Mouse (Mus musculus) intestine, embryonic 16.5 days (tissue): ENCODE measurements around the gene Utp4. TPM values are rescaled to one million over a fixed set of nuclear protein-coding genes. Genes with fewer than 3 reads are reported as not detected.

Experiments used
- ATAC-seq: fragments of 200-750 bp; cut with Nextera tagmentation; 2 replicates; pipeline ENCODE4 v1.8.0; 2017; ENCODE audit warnings: moderate TSS enrichment, moderate library complexity
- H3K27ac ChIP-seq: fragments of 300-500 bp; sonication (generic); 2 replicates; pipeline ENCODE4 v1.5.1; 2014; ENCODE audit warnings: mild to moderate bottlenecking, low read length
- H3K27me3 ChIP-seq: fragments of 300-500 bp; sonication (generic); replicated peaks from 2 replicates; pipeline ENCODE4 v1.6.1; 2014; ENCODE audit warnings: low read length, control low read depth, mixed read lengths; ENCODE audit not compliant: control insufficient read depth, insufficient read depth
- H3K36me3 ChIP-seq: fragments of 300-500 bp; sonication (generic); 2 replicates; pipeline ENCODE4 v1.6.1; 2014; ENCODE audit warnings: low read length, control low read depth; ENCODE audit not compliant: control insufficient read depth, insufficient read depth
- H3K4me1 ChIP-seq: fragments of 300-500 bp; sonication (generic); 2 replicates; pipeline ENCODE4 v1.6.1; 2014; ENCODE audit warnings: low read length, control low read depth, mixed read lengths; ENCODE audit not compliant: control insufficient read depth, insufficient read depth
- H3K4me2 ChIP-seq: fragments of 300-500 bp; sonication (generic); 2 replicates; pipeline ENCODE4 v1.6.1; 2014; ENCODE audit warnings: low read depth, low read length, control low read depth
- H3K4me3 ChIP-seq: fragments of 300-500 bp; sonication (generic); 2 replicates; pipeline ENCODE4 v1.5.1; 2014; ENCODE audit warnings: mild to moderate bottlenecking, low read length
- H3K9ac ChIP-seq: fragments of 300-500 bp; sonication (generic); 2 replicates; pipeline ENCODE4 v1.6.1; 2014; ENCODE audit warnings: low read depth, low read length
- H3K9me3 ChIP-seq: fragments of 300-500 bp; sonication (generic); 2 replicates; pipeline ENCODE4 v1.6.1; 2016; ENCODE audit warnings: low read length, control low read depth; ENCODE audit not compliant: control insufficient read depth
- WGBS: fragments of 180-500 bp; shearing (Covaris S2); extraction: QIAGEN DNeasy Blood & Tissue Kit; methylation state at CpG from one replicate; pipeline ENCODE4 v1.1.7; 2014; 5-methylcytosine and 5-hydroxymethylcytosine counted together
- polyA plus RNA-seq: library from polyadenylated mRNA; unstranded; fragments of >200 nt; fragmentation: Nextera tagmentation; extraction: Ambion mirVana; gene quantifications from 2 replicates; pipeline ENCODE4 v1.2.1, GENCODE M21; 2015

The Utp4 gene
- polyA plus RNA-seq, 1 experiment from 2014 or later = 66.6 TPM

DNA sequence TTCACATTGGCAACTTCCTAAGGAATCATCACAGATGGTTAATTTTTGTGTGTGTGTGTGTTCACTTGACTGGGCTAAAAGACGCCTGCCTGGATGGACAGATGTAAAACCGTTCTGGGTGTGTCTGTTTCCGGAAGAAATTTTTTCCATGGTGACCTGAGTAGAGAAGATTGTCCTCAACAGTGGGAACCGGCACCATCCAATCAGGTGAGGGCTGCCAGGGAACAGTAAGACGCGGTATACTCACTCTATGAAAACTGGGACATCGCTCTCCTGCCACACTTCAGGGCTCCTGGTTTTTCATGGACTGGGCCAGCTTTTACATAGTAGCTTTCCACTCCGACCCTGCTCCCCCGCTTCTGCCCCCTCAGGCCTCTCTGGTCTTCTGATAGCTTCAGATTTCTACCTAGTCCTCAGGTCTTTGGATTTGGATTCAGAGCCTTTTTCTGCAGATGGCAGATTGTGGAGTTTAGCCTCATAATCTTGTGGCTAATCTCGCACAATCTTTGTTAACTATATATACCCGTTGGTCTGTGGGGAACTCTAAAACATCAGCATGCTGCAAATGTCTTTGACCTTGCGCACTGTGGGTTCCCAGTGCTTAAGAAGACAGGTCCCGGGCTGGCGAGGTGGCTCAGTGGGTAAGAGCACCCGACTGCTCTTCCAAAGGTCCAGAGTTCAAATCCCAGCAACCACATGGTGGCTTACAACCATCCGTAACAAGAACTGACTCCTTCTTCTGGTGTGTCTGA, 41.0 kb downstream of the Utp4 start:
- H3K4me1 ChIP-seq = peaks cover 21% of the 10 kb centered on the region
- no peak overlapping the region for H3K4me3 ChIP-seq
- H3K27me3 ChIP-seq = no peaks in the 10 kb centered on the region
- H3K9me3 ChIP-seq = no peaks in the 10 kb centered on the region
- H3K4me2 ChIP-seq = no peak overlapping the region
- ATAC-seq = no peak
- H3K9ac ChIP-seq = no peak overlapping the region
- H3K27ac ChIP-seq = no peak overlapping the region
- no peaks in the 10 kb centered on the region for H3K36me3 ChIP-seq
- WGBS = 83% methylated on average over 16 of the region's 16 CpGs

DNA sequence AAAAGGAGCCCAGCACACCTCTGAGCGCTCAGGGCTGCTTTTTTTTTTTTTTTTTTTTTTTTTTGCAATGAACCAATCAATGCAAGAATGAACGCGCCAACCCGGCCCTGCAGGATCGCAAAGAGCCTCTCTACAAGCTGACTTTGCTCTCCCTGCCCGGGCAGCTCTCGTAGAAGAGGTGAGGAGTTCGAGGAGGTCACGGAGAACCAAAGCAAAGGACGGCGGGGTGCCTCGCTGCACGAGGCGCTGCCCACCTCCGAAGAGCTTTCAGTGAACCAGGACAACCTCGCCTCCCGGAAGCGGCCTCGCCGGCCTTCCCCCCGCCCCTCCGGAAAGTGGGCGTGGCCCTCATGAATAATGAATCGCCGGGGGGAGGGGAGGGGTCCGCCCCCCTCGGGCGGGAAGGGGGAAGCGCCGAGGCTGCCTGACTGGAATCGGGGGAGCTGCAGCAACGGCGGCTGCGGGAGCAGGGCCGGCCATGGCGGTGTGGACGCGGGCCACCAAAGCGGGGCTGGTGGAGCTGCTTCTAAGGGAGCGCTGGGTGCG, 42.0 kb downstream of the Utp4 start, which contains the start of gene Sntb2:
TSS of gene Sntb2 (plus strand) at position 427 of the 546 bp plus-strand sequence.
- no peaks in the 10 kb centered on the region for H3K27me3 ChIP-seq
- H3K4me2 ChIP-seq = peak within 1 kb of the TSS; percentile 90
- H3K4me3 ChIP-seq = peak within 1 kb of the TSS; percentile 95
- peaks cover 21% of the 10 kb centered on the region for H3K4me1 ChIP-seq
- peak within 1 kb of the TSS; percentile 90 for H3K27ac ChIP-seq
- 1% methylated on average over 38 of the region's 41 CpGs for WGBS
- no peaks in the 10 kb centered on the region for H3K9me3 ChIP-seq
- peak; percentile 89 for ATAC-seq
- peak within 1 kb of the TSS; percentile 94 for H3K9ac ChIP-seq
- no peaks in the 10 kb centered on the region for H3K36me3 ChIP-seq

DNA sequence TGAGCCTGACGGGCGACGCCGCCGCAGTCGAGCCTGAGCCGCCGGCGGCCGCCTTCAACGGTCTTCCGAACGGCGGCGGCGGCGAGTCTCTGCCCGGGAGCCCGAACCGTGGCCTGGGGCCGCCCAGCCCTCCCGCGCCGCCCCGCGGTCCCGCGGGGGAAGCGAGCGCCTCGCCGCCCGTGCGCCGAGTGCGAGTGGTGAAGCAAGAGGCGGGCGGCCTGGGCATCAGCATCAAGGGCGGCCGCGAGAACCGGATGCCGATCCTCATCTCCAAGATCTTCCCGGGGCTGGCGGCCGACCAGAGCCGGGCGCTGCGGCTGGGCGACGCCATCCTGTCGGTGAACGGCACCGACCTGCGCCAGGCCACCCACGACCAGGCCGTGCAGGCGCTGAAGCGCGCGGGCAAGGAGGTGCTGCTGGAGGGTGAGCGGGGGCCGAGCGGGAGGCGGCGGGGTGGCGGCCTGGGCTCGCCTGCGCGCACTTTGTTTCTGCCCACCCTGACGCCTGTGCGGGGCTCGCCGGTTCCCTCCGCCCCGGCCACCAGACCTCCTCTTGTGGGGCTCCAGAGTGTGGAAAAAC, 42.6 kb downstream of the Utp4 start:
- Histone ChIP-seq H3K9ac (peak overlapping the region; percentile 94), H3K4me1 (peaks cover 21% of the 10 kb centered on the region), H3K36me3 (no peaks in the 10 kb centered on the region), H3K9me3 (no peaks in the 10 kb centered on the region), H3K4me2 (peak overlapping the region; percentile 90), H3K27me3 (no peaks in the 10 kb centered on the region), H3K27ac (peak overlapping the region; percentile 90), H3K4me3 (peak overlapping the region; percentile 95)
- WGBS = 0% methylated on average over 76 of the region's 76 CpGs
- peak; percentile 66 for ATAC-seq

DNA sequence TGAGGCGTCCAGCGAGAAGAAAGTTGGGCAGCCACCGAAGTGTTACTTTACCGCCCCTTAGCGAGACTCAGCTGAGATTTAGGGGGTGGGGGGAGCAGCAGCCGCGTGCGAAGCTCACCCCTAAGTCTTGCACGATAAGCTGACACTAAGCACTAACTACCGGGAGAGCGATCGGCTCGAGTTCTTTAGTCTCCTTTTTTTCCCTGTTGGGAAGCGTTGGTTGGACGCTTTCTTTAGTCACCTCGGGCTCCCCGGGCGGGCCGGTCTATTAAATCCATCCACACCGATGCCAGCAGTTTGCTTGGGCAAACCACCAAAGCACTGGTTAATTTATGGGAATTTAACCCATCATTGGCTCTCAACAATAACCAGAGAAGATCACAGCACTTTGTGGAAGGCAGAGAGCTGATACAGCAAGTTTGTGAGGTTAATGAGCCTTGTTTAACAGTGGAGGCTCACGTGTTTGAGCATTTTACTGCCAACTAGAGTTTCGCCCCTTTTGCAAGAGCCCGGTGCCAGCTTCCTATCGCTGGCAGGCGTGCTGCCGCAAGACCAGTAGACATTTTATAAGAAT, 43.1 kb downstream of the Utp4 start:
- no peaks in the 10 kb centered on the region for H3K27me3 ChIP-seq
- H3K4me3 ChIP-seq = peak overlapping the region; percentile 95
- H3K27ac ChIP-seq = peak overlapping the region; percentile 90
- H3K4me2 ChIP-seq = peak overlapping the region; percentile 90
- ATAC-seq = no peak
- under 1% methylated on average over 26 of the region's 26 CpGs for WGBS
- H3K9ac ChIP-seq = peak overlapping the region; percentile 94
- H3K4me1 ChIP-seq = peaks cover 21% of the 10 kb centered on the region
- no peaks in the 10 kb centered on the region for H3K36me3 ChIP-seq
- H3K9me3 ChIP-seq = no peaks in the 10 kb centered on the region

DNA sequence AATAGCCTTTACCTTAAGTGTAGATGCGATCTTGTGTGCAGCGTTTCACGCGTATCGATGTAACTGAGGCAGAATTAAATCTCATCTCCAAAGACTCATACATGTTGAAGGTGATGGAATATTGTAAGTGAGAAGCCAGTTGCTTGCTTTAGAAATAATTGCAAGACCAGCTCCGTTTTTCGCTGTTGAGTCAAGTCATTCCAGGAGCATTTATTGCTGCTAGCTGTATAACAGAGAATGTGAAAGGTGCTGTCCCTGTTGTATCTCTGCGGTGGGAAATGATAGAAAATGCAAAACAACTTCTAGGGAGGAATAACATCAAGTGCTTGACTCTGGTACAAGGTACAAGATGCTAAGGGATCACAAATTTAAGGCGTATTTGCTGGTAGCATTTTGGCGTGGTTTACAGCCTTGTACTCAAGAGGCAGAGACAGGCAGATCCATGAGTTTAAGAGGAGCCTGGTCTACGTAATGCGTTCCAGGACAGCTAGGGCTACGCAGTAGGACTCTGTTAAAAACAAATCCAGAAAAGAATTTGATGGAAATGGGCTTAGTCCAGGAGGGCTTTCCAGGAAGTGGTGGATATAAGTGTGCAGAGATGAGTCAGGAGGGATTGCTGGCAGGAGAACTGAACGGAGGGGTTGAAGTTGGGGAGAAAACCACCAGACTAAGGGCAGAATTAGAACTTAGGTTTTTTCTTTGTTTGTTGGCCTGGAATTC, 43.8 kb downstream of the Utp4 start:
- Histone ChIP-seq H3K4me1 (peaks cover 20% of the 10 kb centered on the region), H3K4me2 (peak overlapping the region; percentile 90), H3K4me3 (peak overlapping the region; percentile 95), H3K9me3 (no peaks in the 10 kb centered on the region), H3K9ac (peak overlapping the region; percentile 94), H3K27me3 (no peaks in the 10 kb centered on the region), H3K36me3 (no peaks in the 10 kb centered on the region), H3K27ac (no peak overlapping the region)
- no peak for ATAC-seq
- 23% methylated on average over 14 of the region's 14 CpGs for WGBS

DNA sequence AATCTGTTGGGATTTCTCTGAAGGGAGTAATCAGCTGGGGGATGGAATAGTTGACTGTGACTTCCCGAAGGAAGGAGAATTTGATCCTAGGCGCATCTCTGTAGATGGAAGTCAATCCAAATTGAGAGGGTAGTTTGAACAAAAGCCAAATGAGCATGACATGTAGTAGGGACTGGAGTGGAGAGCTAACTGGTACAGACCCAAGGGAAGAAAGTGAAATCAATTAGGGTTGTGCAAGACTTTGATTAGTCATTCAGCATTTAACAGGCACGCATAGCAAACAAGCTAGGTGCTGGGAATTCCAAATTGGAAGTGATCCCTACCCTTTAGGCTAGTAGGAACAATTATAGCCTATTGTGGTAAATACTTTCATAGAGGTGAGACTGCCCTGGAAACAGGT, 48.4 kb downstream of the Utp4 start:
- 94% methylated on average over 3 of the region's 3 CpGs for WGBS
- H3K4me3 ChIP-seq = no peak overlapping the region
- no peaks in the 10 kb centered on the region for H3K9me3 ChIP-seq
- no peaks in the 10 kb centered on the region for H3K36me3 ChIP-seq
- H3K4me2 ChIP-seq = no peak overlapping the region
- H3K9ac ChIP-seq = no peak overlapping the region
- no peak overlapping the region for H3K27ac ChIP-seq
- H3K27me3 ChIP-seq = no peaks in the 10 kb centered on the region
- no peak for ATAC-seq
- H3K4me1 ChIP-seq = peaks cover 13% of the 10 kb centered on the region

DNA sequence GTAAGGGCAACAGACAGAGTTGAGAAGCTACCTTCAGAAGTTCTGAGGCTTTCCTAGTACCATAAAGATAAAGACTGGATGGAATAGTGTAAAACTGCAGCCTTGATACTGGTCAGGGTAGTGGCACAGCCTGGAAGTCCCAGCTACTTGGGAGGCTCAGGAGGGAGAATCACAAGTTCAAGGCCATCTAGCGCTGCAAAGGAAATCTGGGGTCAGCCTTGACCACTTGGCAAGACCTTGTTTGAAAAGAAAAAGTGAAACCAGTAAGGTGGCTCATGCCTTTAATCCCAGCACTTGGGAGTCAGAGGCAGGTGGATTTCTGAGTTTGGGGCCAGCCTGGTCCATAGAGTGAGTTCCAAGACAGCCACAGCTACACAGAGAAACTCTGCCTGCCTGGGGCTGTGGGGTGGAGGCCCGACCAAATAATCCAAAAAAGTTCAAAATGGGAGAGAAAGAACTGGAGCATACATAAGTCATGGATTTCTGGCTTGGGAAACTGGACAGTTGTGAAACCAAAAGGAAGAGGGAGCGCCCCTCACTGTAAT, 50.5 kb downstream of the Utp4 start:
- no peak for ATAC-seq
- Histone ChIP-seq H3K27ac (no peak overlapping the region), H3K4me1 (no peaks in the 10 kb centered on the region; the same call in 1 of the 2 replicates), H3K4me3 (no peak overlapping the region), H3K27me3 (no peaks in the 10 kb centered on the region), H3K4me2 (no peak overlapping the region), H3K9ac (no peak overlapping the region), H3K9me3 (no peaks in the 10 kb centered on the region), H3K36me3 (no peaks in the 10 kb centered on the region)
- 85% methylated on average over 3 of the region's 3 CpGs for WGBS

DNA sequence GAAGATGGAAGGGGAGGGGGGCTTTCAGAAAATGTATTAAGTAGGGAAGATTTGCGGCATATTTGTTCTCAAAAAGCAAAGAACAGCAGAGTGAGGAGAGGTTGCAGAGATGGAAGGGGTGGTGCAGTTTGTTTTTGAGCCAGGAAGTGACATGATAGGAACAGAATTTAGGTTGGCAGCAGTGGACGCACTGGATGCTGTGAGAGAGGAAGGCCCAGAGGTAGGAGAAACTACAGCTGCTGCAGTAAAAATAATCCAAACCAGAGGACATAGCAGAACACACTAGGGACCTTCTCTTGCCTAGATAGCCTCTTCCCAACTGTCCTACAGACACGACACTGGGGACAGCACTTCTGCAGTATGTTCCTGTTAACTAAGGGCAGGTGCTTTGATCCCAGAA, 51.3 kb downstream of the Utp4 start:
- Histone ChIP-seq H3K4me3 (no peak overlapping the region), H3K4me1 (no peaks in the 10 kb centered on the region), H3K9me3 (no peaks in the 10 kb centered on the region), H3K27me3 (no peaks in the 10 kb centered on the region), H3K27ac (no peak overlapping the region), H3K36me3 (no peaks in the 10 kb centered on the region), H3K4me2 (no peak overlapping the region), H3K9ac (no peak overlapping the region)
- WGBS = 53% methylated on average over 3 of the region's 3 CpGs
- ATAC-seq = no peak
